Mouse (Mus musculus) liver, embryonic 14.5 days (tissue): ENCODE data around the gene Fxyd3.

Source experiments
- CTCF ChIP-seq: IDR thresholded peaks from 2 replicates; pipeline ENCODE4 v1.5.1; 2016; ENCODE audit warnings: antibody characterized with exemption, low read depth, control low read depth
- EP300 ChIP-seq: IDR thresholded peaks from 2 replicates; pipeline ENCODE4 v1.6.1; 2016; ENCODE audit warnings: antibody characterized with exemption, low read depth

GRCm38 (mm10) chr7:31119556-31119955 is 43.1 kb upstream of the Fxyd3 start:
- TF ChIP-seq CTCF (no peak), EP300 (no peak)
